Mouse (Mus musculus) kidney, embryonic 15.5 days (tissue): ENCODE measurements around the gene Snapc5. TPM values are rescaled to one million over a fixed set of nuclear protein-coding genes. Genes with fewer than 3 reads are reported as not detected.

ENCODE experiments used
- ATAC-seq: fragments of 200-750 bp; cut with Nextera tagmentation; replicated peaks from 2 replicates; pipeline ENCODE4 v1.8.0; 2017; ENCODE audit warnings: moderate TSS enrichment; ENCODE audit not compliant: low FRiP score
- H3K27ac ChIP-seq: fragments of 300-500 bp; sonication (generic); 2 replicates; pipeline ENCODE4 v1.5.1; 2015; ENCODE audit warnings: mild to moderate bottlenecking, inconsistent platforms
- H3K27me3 ChIP-seq: fragments of 300-500 bp; sonication (generic); 2 replicates; pipeline ENCODE4 v1.6.1; 2015; ENCODE audit warnings: inconsistent platforms
- H3K36me3 ChIP-seq: fragments of 300-500 bp; sonication (generic); 2 replicates; pipeline ENCODE4 v1.6.1; 2015; ENCODE audit warnings: inconsistent platforms
- H3K4me1 ChIP-seq: fragments of 300-500 bp; sonication (generic); 2 replicates; pipeline ENCODE4 v1.6.1; 2015; ENCODE audit warnings: inconsistent platforms
- H3K4me2 ChIP-seq: fragments of 300-500 bp; sonication (generic); 2 replicates; pipeline ENCODE4 v1.6.1; 2015; ENCODE audit warnings: moderate library complexity, mild to moderate bottlenecking, inconsistent platforms
- H3K4me3 ChIP-seq: fragments of 300-500 bp; sonication (generic); replicated peaks from 2 replicates; pipeline ENCODE4 v1.5.1; 2015; ENCODE audit warnings: mild to moderate bottlenecking, inconsistent platforms
- H3K9ac ChIP-seq: fragments of 300-500 bp; sonication (generic); 2 replicates; pipeline ENCODE4 v1.6.1; 2015; ENCODE audit warnings: mild to moderate bottlenecking, inconsistent platforms
- H3K9me3 ChIP-seq: fragments of 300-500 bp; sonication (generic); replicated peaks from 2 replicates; pipeline ENCODE4 v1.6.1; 2016; ENCODE audit warnings: inconsistent platforms
- WGBS: fragments of 180-500 bp; shearing (Covaris S2); methylation state at CpG from one replicate; pipeline ENCODE4 v1.1.7; 2015; ENCODE audit warnings: mixed read lengths; 5-methylcytosine and 5-hydroxymethylcytosine counted together
- microRNA-seq: library from miRNA; unstranded; fragments of <30 nt; microRNA quantifications from one replicate; pipeline ENCODE4, GENCODE M21; 2016
- polyA plus RNA-seq: library from polyadenylated mRNA; unstranded; fragments of >200 nt; fragmentation: Nextera tagmentation; extraction: Ambion mirVana; gene quantifications from 2 replicates; pipeline ENCODE4 v1.2.1, GENCODE M21; 2015

Snapc5 gene
- polyA plus RNA-seq, 1 experiment from 2014 or later, result 34.3 TPM

- Histone ChIP-seq H3K36me3 (no peaks in the 10 kb centered on the region), H3K9me3 (no peaks in the 10 kb centered on the region), H3K27me3 (no peaks in the 10 kb centered on the region), H3K4me1 (peaks cover 48% of the 10 kb centered on the region), H3K9ac (no peak overlapping the region), H3K4me3 (no peak overlapping the region), H3K4me2 (no peak overlapping the region), H3K27ac (no peak overlapping the region)
- ATAC-seq, result no peak
These were observed 49.9 kb downstream of the Snapc5 start for GRCm38 (mm10) chr9:64228972-64229371.

GRCm38 (mm10) chr9:64231171-64231570, 52.1 kb downstream of the Snapc5 start:
- H3K4me1 ChIP-seq, result peaks cover 59% of the 10 kb centered on the region
- H3K36me3 ChIP-seq, result 0 out of 2 replicates have a peak, but pooled peaks cover 4% of the 10 kb centered on the region
- no peaks in the 10 kb centered on the region for H3K9me3 ChIP-seq
- no peak overlapping the region for H3K4me2 ChIP-seq
- H3K4me3 ChIP-seq, result no peak overlapping the region
- no peaks in the 10 kb centered on the region for H3K27me3 ChIP-seq
- peak overlapping the region; percentile 71 for H3K27ac ChIP-seq
- WGBS, result 54% methylated on average over 5 of the region's 5 CpGs
- ATAC-seq, result no peak
- H3K9ac ChIP-seq, result no peak overlapping the region

GRCm38 (mm10) chr9:64231674-64232073, 52.6 kb downstream of the Snapc5 start:
- Histone ChIP-seq H3K4me2 (no peak overlapping the region), H3K27ac (peak overlapping the region; percentile 71), H3K36me3 (0 out of 2 replicates have a peak, but pooled peaks cover 7% of the 10 kb centered on the region), H3K9me3 (no peaks in the 10 kb centered on the region), H3K27me3 (no peaks in the 10 kb centered on the region), H3K4me1 (peaks cover 59% of the 10 kb centered on the region), H3K4me3 (no peak overlapping the region), H3K9ac (no peak overlapping the region)
- no peak for ATAC-seq
- 81% methylated on average over 3 of the region's 3 CpGs for WGBS

GRCm38 (mm10) chr9:64232257-64232957, 53.3 kb downstream of the Snapc5 start:
- Histone ChIP-seq H3K27ac (peak overlapping the region; percentile 71), H3K4me3 (no peak overlapping the region), H3K9me3 (no peaks in the 10 kb centered on the region), H3K27me3 (no peaks in the 10 kb centered on the region), H3K4me2 (peak overlapping the region; percentile 14), H3K4me1 (peaks cover 59% of the 10 kb centered on the region), H3K36me3 (0 out of 2 replicates have a peak, but pooled peaks cover 7% of the 10 kb centered on the region), H3K9ac (no peak overlapping the region)
- WGBS, result 33% methylated on average over 9 of the region's 9 CpGs
- no peak for ATAC-seq

Small RNAs within 50 kb of the gene (microRNA-seq; reads per million reads assigned to microRNA genes)
- not detected for gene Gm24106

Other genes starting within 250 kb of the Snapc5 start
- gene Smad6, start 157.2 kb upstream of the Snapc5 start, polyA plus RNA-seq, result 10.6 and 12.3 TPM in 2 replicates
- gene Lctl, start 62.1 kb upstream of the Snapc5 start, polyA plus RNA-seq, result 0.16 and 0.51 TPM in 2 replicates
- gene Zwilch, start 6.2 kb upstream of the Snapc5 start, polyA plus RNA-seq, result 26.3 and 29.1 TPM in 2 replicates
- 1,178 and 1,188 TPM in 2 replicates for gene Rpl4, start 5.9 kb upstream of the Snapc5 start, polyA plus RNA-seq
- 2.9 and 3.0 TPM in 2 replicates for gene Uchl4, start 55.9 kb downstream of the Snapc5 start, polyA plus RNA-seq
- gene Map2k1, start 74.4 kb downstream of the Snapc5 start, polyA plus RNA-seq, result 80.4 and 81.7 TPM in 2 replicates
- 245 and 252 TPM in 2 replicates for gene Tipin, start 102.3 kb downstream of the Snapc5 start, polyA plus RNA-seq
- gene Dis3l, start 162.0 kb downstream of the Snapc5 start, polyA plus RNA-seq, result 21.6 and 22.5 TPM in 2 replicates
- gene Megf11, start 206.4 kb downstream of the Snapc5 start, polyA plus RNA-seq, result 3.9 and 4.0 TPM in 2 replicates